Mouse (Mus musculus) Muller cell, postnatal 12 days (primary cell): ENCODE results near the gene Olfr1157.

ENCODE experiments used
- DNase-seq: peaks from one replicate; pipeline ENCODE4 v3.0.0-alpha.2; 2015; ENCODE audit errors: inconsistent ontology term

Olfr1157 gene

GRCm38 (mm10) chr2:87968199-87968598, at the start of gene Olfr1157:
TSS of gene Olfr1157 (minus strand) at chr2:87968299.
- no peak for DNase-seq

- DNase-seq: no peak
Measured at GRCm38 (mm10) chr2:88007515-88008318, 39.6 kb upstream of the Olfr1157 start, which contains the start of gene Olfr1160. TSS of gene Olfr1160 (minus strand) at chr2:88008268.

GRCm38 (mm10) chr2:87989813-87990212, 21.7 kb upstream of the Olfr1157 start, which contains the start of gene Olfr1158:
TSS of gene Olfr1158 (plus strand) at chr2:87990113.
- no peak for DNase-seq

GRCm38 (mm10) chr2:87974563-87974962, 6.5 kb upstream of the Olfr1157 start, which contains the start of gene Olfr74:
TSS of gene Olfr74 (minus strand) at chr2:87974663.
- DNase-seq: no peak

- no peak for DNase-seq
Measured at GRCm38 (mm10) chr2:87953000-87953399, 15.1 kb downstream of the Olfr1157 start, which contains the start of gene Olfr1156. TSS of gene Olfr1156 (minus strand) at chr2:87953100.

- DNase-seq: no peak
Measured at GRCm38 (mm10) chr2:87945037-87945436, 23.1 kb downstream of the Olfr1157 start, which contains the start of gene Olfr1155. TSS of gene Olfr1155 (minus strand) at chr2:87945137.
